Mouse (Mus musculus): ENCODE data around the gene Agap2. TPM values are rescaled to one million over a fixed set of nuclear protein-coding genes. Genes with fewer than 3 reads are reported as not detected.

Gene Agap2
- total and polyA plus RNA-seq, 2 experiments from 2014 or later = 6.3 to 343 TPM

GRCm38 (mm10) chr10:127107563-127108261 lies 32.6 kb downstream of the Agap2 start:
- no peaks in the 10 kb centered on the region for H3K9me3 ChIP-seq (ENCODE audit: low read length)
- ATAC-seq (ENCODE audit: low FRiP score) = no peak
- peaks cover 15% of the 10 kb centered on the region for H3K36me3 ChIP-seq (ENCODE audit: insufficient read depth, low read length)
- no peak overlapping the region for H3K27ac ChIP-seq (ENCODE audit: low read depth, low read length)
- H3K9ac ChIP-seq (replicated peaks; ENCODE audit: low read length, poor library complexity, severe bottlenecking) = no peak overlapping the region
- H3K4me2 ChIP-seq (ENCODE audit: low read depth, low read length, poor library complexity, severe bottlenecking) = no peak overlapping the region
- WGBS = 92% methylated on average over 16 of the region's 16 CpGs
- no peak for TF ChIP-seq CTCF (IDR thresholded peaks at IDR 0.05)
- H3K27me3 ChIP-seq (ENCODE audit: insufficient read depth, low read length) = no peaks in the 10 kb centered on the region
- DNase-seq (ENCODE audit: low spot score) = no peak
- no peak overlapping the region for H3K4me3 ChIP-seq (ENCODE audit: low read depth, low read length)
- H3K4me1 ChIP-seq (ENCODE audit: insufficient read depth, low read length) = no peaks in the 10 kb centered on the region

- ATAC-seq (ENCODE audit: low FRiP score) = no peak
- no peak overlapping the region for H3K4me2 ChIP-seq (ENCODE audit: low read depth, low read length, poor library complexity, severe bottlenecking)
- TF ChIP-seq CTCF (IDR thresholded peaks at IDR 0.05) = no peak
- no peaks in the 10 kb centered on the region for H3K9me3 ChIP-seq (ENCODE audit: low read length)
- no peak overlapping the region for H3K4me3 ChIP-seq (ENCODE audit: low read depth, low read length)
- no peak overlapping the region for H3K9ac ChIP-seq (replicated peaks; ENCODE audit: low read length, poor library complexity, severe bottlenecking)
- H3K36me3 ChIP-seq (ENCODE audit: insufficient read depth, low read length) = peaks cover 19% of the 10 kb centered on the region
- H3K27ac ChIP-seq (ENCODE audit: low read depth, low read length) = no peak overlapping the region
- H3K27me3 ChIP-seq (ENCODE audit: insufficient read depth, low read length) = no peaks in the 10 kb centered on the region
- H3K4me1 ChIP-seq (ENCODE audit: insufficient read depth, low read length) = no peaks in the 10 kb centered on the region
- 81% methylated on average over 3 of the region's 3 CpGs for WGBS
- no peak for DNase-seq (ENCODE audit: low spot score)
Measured at GRCm38 (mm10) chr10:127108262-127108583, 33.1 kb downstream of the Agap2 start.

- DNase-seq (ENCODE audit: low spot score) = no peak
- Histone ChIP-seq H3K9me3 (ENCODE audit: low read length) (no peaks in the 10 kb centered on the region), H3K27ac (ENCODE audit: low read depth, low read length) (no peak overlapping the region), H3K4me3 (ENCODE audit: low read depth, low read length) (no peak overlapping the region), H3K4me2 (ENCODE audit: low read depth, low read length, poor library complexity, severe bottlenecking) (no peak overlapping the region), H3K36me3 (ENCODE audit: insufficient read depth, low read length) (peaks cover 19% of the 10 kb centered on the region), H3K4me1 (ENCODE audit: insufficient read depth, low read length) (no peaks in the 10 kb centered on the region), H3K9ac (replicated peaks; ENCODE audit: low read length, poor library complexity, severe bottlenecking) (no peak overlapping the region), H3K27me3 (ENCODE audit: insufficient read depth, low read length) (no peaks in the 10 kb centered on the region)
- no peak for ATAC-seq (ENCODE audit: low FRiP score)
- peak; percentile 59 for TF ChIP-seq CTCF (IDR thresholded peaks at IDR 0.05)
- WGBS = 92% methylated on average over 15 of the region's 15 CpGs
Measured at GRCm38 (mm10) chr10:127111001-127111887, 36.2 kb downstream of the Agap2 start.

- H3K27ac ChIP-seq (ENCODE audit: low read depth, low read length) = no peak overlapping the region
- DNase-seq (ENCODE audit: low spot score) (no peak), ATAC-seq (ENCODE audit: low FRiP score) (no peak)
- H3K9ac ChIP-seq (replicated peaks; ENCODE audit: low read length, poor library complexity, severe bottlenecking) = no peak overlapping the region
- no peak for TF ChIP-seq CTCF (IDR thresholded peaks at IDR 0.05)
- H3K27me3 ChIP-seq (ENCODE audit: insufficient read depth, low read length) = no peaks in the 10 kb centered on the region
- H3K4me2 ChIP-seq (ENCODE audit: low read depth, low read length, poor library complexity, severe bottlenecking) = no peak overlapping the region
- no peak overlapping the region for H3K4me3 ChIP-seq (ENCODE audit: low read depth, low read length)
- WGBS = 91% methylated on average over 11 of the region's 11 CpGs
- peaks cover 23% of the 10 kb centered on the region for H3K36me3 ChIP-seq (ENCODE audit: insufficient read depth, low read length)
- no peaks in the 10 kb centered on the region for H3K4me1 ChIP-seq (ENCODE audit: insufficient read depth, low read length)
- no peaks in the 10 kb centered on the region for H3K9me3 ChIP-seq (ENCODE audit: low read length)
Measured at GRCm38 (mm10) chr10:127114408-127114807, 39.3 kb downstream of the Agap2 start.

- Histone ChIP-seq H3K9me3 (ENCODE audit: low read length) (no peaks in the 10 kb centered on the region), H3K27me3 (ENCODE audit: insufficient read depth, low read length) (no peaks in the 10 kb centered on the region), H3K36me3 (ENCODE audit: insufficient read depth, low read length) (peaks cover 23% of the 10 kb centered on the region), H3K4me3 (ENCODE audit: low read depth, low read length) (no peak overlapping the region), H3K9ac (replicated peaks; ENCODE audit: low read length, poor library complexity, severe bottlenecking) (no peak overlapping the region), H3K4me1 (ENCODE audit: insufficient read depth, low read length) (no peaks in the 10 kb centered on the region), H3K4me2 (ENCODE audit: low read depth, low read length, poor library complexity, severe bottlenecking) (no peak overlapping the region), H3K27ac (ENCODE audit: low read depth, low read length) (no peak overlapping the region)
- peak; percentile 61 for TF ChIP-seq CTCF (IDR thresholded peaks at IDR 0.05)
- DNase-seq (ENCODE audit: low spot score) (no peak), ATAC-seq (ENCODE audit: low FRiP score) (no peak)
- 80% methylated on average over 2 of the region's 2 CpGs for WGBS
Measured at GRCm38 (mm10) chr10:127115068-127115467, 40.0 kb downstream of the Agap2 start.

- WGBS = 93% methylated on average over 11 of the region's 11 CpGs
- Histone ChIP-seq H3K27ac (ENCODE audit: low read depth, low read length) (no peak overlapping the region), H3K36me3 (ENCODE audit: insufficient read depth, low read length) (peaks cover 16% of the 10 kb centered on the region), H3K9me3 (ENCODE audit: low read length) (no peaks in the 10 kb centered on the region), H3K4me1 (ENCODE audit: insufficient read depth, low read length) (no peaks in the 10 kb centered on the region), H3K4me2 (ENCODE audit: low read depth, low read length, poor library complexity, severe bottlenecking) (no peak overlapping the region), H3K4me3 (ENCODE audit: low read depth, low read length) (no peak overlapping the region), H3K27me3 (ENCODE audit: insufficient read depth, low read length) (no peaks in the 10 kb centered on the region), H3K9ac (replicated peaks; ENCODE audit: low read length, poor library complexity, severe bottlenecking) (no peak overlapping the region)
- no peak for TF ChIP-seq CTCF (IDR thresholded peaks at IDR 0.05)
- no peak for DNase-seq (ENCODE audit: low spot score)
- no peak for ATAC-seq (ENCODE audit: low FRiP score)
Measured at GRCm38 (mm10) chr10:127118470-127118869, 43.4 kb downstream of the Agap2 start.
